Mouse (Mus musculus) lung, postnatal 0 days (tissue): ENCODE results near the gene Hibadh.

ENCODE experiments used
- CTCF ChIP-seq: IDR thresholded peaks from 2 replicates; pipeline ENCODE4 v1.5.1; 2016; ENCODE audit warnings: antibody characterized with exemption, mild to moderate bottlenecking
- EP300 ChIP-seq: IDR thresholded peaks from 2 replicates; pipeline ENCODE4 v1.6.1; 2016; ENCODE audit warnings: antibody characterized with exemption, mild to moderate bottlenecking, control low read depth

GRCm38 (mm10) chr6:52675222-52675921 is 35.2 kb upstream of the Hibadh start:
- no peak for TF ChIP-seq CTCF
- no peak for TF ChIP-seq EP300
